Mouse (Mus musculus): ENCODE data around the gene Plcb3.
"Not testable (repeated sequence)": the region's sequence is repeated elsewhere in the genome, so short reads cannot be mapped to it uniquely, and the experiment has no call there.

Plcb3 gene

DNA sequence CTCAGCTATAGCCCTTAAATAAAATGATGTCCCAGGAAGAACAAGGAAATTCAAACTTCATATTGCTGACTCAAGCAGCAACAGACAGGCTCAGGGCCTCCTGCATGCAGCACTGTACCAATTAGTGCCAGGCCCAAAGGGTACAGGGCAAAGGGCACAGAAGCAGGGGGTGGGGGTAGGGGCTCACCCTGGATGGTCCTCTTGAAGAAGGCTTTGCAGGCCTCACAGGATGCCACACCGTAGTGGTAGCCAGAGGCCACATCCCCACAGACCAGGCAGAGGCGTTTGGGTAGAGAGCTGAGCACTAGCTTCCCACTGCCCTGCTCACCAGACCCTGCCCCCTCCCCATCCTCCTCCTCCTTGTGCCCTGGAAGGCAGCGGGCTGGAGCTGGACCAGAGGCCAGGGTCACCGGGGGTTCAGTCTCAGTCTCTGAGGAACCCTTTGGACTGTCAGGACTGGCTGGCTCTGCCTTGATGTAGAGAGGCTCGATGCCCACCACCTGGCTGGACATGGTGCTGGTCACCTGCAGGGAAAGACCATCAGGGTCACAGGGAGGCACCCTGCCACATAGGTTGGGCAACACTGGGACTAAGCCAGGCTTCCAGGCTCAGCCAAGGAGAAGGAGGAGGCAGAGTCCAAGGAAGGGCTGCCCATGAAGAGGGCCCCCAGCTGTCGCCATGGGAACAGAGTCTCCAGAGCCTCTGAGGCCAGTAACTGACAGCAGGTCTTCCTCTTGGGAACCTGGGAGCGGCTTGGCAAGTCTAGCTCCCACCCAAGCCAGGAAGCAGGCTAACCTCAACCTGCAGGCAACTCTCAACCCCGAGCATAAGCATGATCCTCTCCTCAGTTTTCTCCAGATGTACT is 56.2 kb downstream of the Plcb3 start:
- DNase-seq = no peak

DNA sequence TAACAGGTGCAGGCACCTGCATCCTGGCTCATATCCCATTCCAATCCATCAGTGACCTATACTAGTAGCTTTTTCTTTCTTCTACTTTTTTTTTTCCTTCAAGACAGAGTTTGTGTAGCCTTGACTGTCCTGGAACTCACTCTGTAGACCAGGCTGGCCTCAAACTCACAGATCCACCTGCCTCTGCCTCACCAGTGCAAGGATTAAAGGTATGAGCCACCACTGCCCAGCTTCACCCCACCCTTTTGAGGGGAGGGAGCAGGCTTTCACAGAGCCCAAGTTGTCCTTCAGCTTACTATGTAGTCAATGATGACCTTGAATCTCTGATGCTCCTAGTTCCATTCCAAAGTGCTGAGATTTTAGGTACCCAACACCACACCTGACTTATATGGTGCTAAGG is 56.8 kb downstream of the Plcb3 start:
- DNase-seq = no peak

DNA sequence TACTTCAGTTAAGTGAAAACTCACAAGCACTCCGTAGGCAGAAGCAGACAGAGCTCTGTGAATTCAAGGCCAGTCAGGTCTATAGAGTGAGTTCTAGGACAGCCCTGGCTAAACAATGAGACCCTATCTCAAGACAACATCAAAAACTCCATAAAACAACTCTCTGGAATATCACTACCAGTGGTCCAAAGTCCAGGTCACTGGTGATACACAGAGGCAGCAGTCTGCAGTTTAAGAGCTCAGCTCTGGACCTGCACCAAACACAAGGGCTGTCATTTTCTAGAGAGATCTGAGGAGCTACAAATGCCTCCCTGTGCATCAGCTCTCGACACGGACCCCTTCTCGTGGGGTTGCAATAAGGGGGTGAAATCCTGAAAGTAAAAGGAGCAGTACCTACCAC is 57.9 kb downstream of the Plcb3 start:
- no peak for DNase-seq

- no peak for DNase-seq
Observed at GRCm38 (mm10) chr19:6916496-6916895, 59.8 kb downstream of the Plcb3 start.

DNA sequence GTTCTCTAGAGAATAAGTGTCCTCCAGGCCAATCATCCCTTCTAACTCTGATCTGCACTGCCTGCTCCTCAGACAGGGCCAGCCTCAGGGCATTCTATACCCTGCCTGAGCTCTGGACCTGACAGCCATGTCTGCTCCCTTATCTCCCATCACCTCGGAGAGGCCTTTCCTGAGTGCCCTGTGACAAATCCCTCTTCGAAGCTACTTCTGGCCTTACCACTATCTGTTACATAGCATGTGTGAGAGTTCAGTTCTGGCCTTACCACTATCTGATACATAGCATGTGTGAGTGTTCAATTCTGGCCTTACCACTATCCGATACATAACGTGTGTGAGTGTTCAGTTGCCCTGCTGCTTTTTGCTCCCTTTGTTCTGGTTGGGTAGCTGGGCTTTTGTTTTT is 61.0 kb downstream of the Plcb3 start:
- DNase-seq = no peak

DNA sequence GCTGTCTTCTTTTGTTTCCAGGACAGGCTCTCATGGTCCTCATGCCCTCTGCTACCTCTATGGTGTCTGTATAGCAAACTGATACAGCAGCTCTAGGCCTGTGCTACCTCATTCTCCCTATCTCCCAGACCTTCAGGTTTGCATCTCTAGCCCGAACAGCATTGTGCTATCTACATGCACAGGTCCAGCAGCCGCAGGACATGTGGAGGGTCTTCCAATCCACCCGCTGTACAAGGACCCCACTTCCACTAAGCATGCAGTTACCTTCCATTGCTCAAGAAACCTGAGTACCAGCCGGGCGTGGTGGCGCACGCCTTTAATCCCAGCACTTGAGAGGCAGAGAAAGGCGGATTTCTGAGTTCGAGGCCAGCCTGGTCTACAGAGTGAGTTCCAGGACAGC is 61.7 kb downstream of the Plcb3 start:
- no peak for DNase-seq

GRCm38 (mm10) chr19:6913991-6914390 is 62.3 kb downstream of the Plcb3 start:
- no peak for DNase-seq

GRCm38 (mm10) chr19:6913036-6913435 is 63.2 kb downstream of the Plcb3 start:
- no peak for DNase-seq

DNA sequence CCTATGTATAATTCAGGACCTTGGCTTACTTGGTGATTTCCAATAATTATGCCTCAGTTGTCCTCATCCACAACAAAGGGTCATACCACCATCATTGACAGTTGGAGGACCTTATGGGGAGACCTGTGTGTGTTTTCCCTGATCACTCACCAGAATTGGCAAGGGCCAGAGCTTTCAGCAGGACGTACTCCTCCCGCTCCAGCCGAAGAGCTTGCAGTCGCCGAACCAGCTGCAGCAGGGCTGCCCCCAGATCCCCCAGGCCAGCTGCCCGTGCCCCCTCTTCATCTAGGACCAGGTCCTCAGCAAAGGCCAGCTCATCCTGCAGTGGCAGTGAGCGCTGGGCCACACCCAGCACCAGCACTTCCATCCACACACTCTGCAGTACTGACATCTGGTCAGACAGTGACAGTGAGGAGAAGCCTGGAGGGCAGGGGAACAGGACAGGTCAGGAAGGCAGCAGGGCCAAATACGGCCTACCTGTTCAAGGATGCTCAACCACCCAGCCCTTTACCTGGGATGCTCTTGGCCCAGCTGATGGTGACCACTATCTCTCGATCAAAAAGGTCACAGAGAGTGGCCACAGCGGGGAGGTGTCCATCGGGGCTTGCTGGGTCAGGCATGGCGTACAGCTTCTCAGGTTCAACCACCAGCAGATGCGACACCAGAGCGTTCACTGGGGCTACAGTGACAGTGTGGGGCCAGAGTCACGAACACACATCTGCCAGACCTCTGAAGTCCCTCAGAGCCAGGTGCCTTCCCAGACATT is 63.9 kb downstream of the Plcb3 start:
- DNase-seq = no peak

GRCm38 (mm10) chr19:6911101-6912074 is 64.9 kb downstream of the Plcb3 start:
- no peak for DNase-seq

DNA sequence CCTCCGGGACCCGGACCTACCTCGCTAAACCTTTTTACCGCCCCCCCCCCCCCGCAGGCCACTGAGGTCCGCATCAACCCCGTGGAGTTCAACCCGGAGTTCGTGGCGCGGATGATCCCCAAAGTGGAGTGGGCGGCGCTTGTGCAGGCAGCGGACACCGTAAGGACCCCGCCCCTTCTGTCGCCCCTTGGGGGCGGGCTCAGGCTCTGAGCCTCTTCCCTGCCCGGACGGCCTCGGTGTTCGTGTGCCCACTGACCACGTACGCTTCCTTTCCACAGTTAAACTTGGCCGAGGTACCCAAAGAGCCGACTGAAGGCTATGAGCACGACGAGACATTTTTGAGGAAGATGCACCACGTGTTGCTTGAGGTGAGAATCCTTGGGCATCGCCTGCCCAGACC is 66.0 kb downstream of the Plcb3 start:
- DNase-seq = not testable (repeated sequence)

- DNase-seq = peak; percentile 96
Observed at GRCm38 (mm10) chr19:6909507-6910289, 66.6 kb downstream of the Plcb3 start, which contains the start of the genes Trmt112 and Prdx5. TSS of gene Trmt112 (plus strand) at chr19:6909698. TSS of gene Prdx5 (minus strand) at chr19:6910106.

- DNase-seq = no peak
Observed at GRCm38 (mm10) chr19:6909021-6909420, 67.2 kb downstream of the Plcb3 start.

- no peak for DNase-seq
Observed at GRCm38 (mm10) chr19:6907811-6908540, 68.3 kb downstream of the Plcb3 start.

- DNase-seq = no peak
Observed at GRCm38 (mm10) chr19:6907094-6907493, 69.2 kb downstream of the Plcb3 start.

GRCm38 (mm10) chr19:6906199-6906598 is 70.1 kb downstream of the Plcb3 start:
- DNase-seq = no peak

GRCm38 (mm10) chr19:6905498-6906159 is 70.6 kb downstream of the Plcb3 start:
- DNase-seq = no peak

- DNase-seq = no peak
Observed at GRCm38 (mm10) chr19:6904846-6905245, 71.4 kb downstream of the Plcb3 start.

DNA sequence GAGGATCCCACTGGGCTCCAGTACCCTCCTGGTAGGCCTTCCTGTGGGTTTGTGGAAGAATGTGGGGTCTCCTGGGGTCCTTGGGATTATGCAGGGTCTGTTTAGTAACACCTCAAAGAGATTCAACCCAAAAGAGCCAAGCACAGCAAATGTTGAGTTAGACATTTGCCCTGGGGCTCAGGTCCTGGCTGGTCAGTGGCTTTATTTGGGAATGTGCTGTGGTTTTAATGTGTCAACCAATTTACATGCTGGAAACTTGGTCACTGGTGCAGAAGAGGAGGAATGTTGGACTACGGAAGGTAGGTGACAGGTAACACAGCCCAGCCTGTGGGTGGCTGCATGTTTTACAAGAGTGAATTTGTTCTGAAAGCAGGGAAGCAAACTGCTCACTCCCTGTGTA is 73.2 kb downstream of the Plcb3 start:
- no peak for DNase-seq
